Mouse (Mus musculus): ENCODE results near the gene Mark4.

The Mark4 gene

GRCm38 (mm10) chr7:19432475-19432874 is 26.1 kb downstream of the Mark4 start:
- DNase-seq, result no peak

GRCm38 (mm10) chr7:19430402-19430801 is 28.2 kb downstream of the Mark4 start:
- no peak for DNase-seq

GRCm38 (mm10) chr7:19429726-19430125 is 28.9 kb downstream of the Mark4 start:
- no peak for DNase-seq

GRCm38 (mm10) chr7:19427999-19428650 is 30.5 kb downstream of the Mark4 start:
- DNase-seq, result no peak

- DNase-seq, result no peak
These were observed 31.7 kb downstream of the Mark4 start for GRCm38 (mm10) chr7:19426888-19427287.

- no peak for DNase-seq
These were observed 32.3 kb downstream of the Mark4 start for GRCm38 (mm10) chr7:19426349-19426748.

GRCm38 (mm10) chr7:19424051-19424450 is 34.6 kb downstream of the Mark4 start:
- no peak for DNase-seq

GRCm38 (mm10) chr7:19423083-19423482 is 35.5 kb downstream of the Mark4 start:
- DNase-seq, result no peak

GRCm38 (mm10) chr7:19420821-19421636 is 37.6 kb downstream of the Mark4 start:
- DNase-seq, result peak; percentile 93

GRCm38 (mm10) chr7:19420121-19420520 is 38.5 kb downstream of the Mark4 start:
- no peak for DNase-seq

GRCm38 (mm10) chr7:19416590-19416989 is 42.0 kb downstream of the Mark4 start:
- no peak for DNase-seq

- no peak for DNase-seq
These were observed 45.1 kb downstream of the Mark4 start for GRCm38 (mm10) chr7:19413525-19413924.

GRCm38 (mm10) chr7:19411783-19412182 is 46.8 kb downstream of the Mark4 start:
- no peak for DNase-seq

- DNase-seq, result no peak
These were observed 47.8 kb downstream of the Mark4 start for GRCm38 (mm10) chr7:19410766-19411344.

GRCm38 (mm10) chr7:19409753-19410152 is 48.9 kb downstream of the Mark4 start:
- DNase-seq, result no peak

GRCm38 (mm10) chr7:19405417-19405816 is 53.2 kb downstream of the Mark4 start:
- peak; percentile 83 for DNase-seq

GRCm38 (mm10) chr7:19404476-19404875 is 54.1 kb downstream of the Mark4 start, which contains the start of gene Ckm:
Ckm (plus strand) TSS chr7:19404776.
- no peak for DNase-seq

GRCm38 (mm10) chr7:19403731-19404296 is 54.8 kb downstream of the Mark4 start, which contains the start of gene Klc3:
Klc3 (minus strand) TSS chr7:19404104.
- DNase-seq, result peak; percentile 88

GRCm38 (mm10) chr7:19402535-19403112 is 56.0 kb downstream of the Mark4 start:
- no peak for DNase-seq

GRCm38 (mm10) chr7:19400946-19401345 is 57.7 kb downstream of the Mark4 start:
- no peak for DNase-seq

GRCm38 (mm10) chr7:19399496-19400280 is 58.9 kb downstream of the Mark4 start:
- DNase-seq, result peak; percentile 66

GRCm38 (mm10) chr7:19394484-19394883 is 64.1 kb downstream of the Mark4 start:
- DNase-seq, result no peak
